Mouse (Mus musculus): ENCODE results near the gene Arhgap15. TPM values are rescaled to one million over a fixed set of nuclear protein-coding genes. Genes with fewer than 3 reads are reported as not detected.

Arhgap15 gene
- polyA plus RNA-seq, 1 experiment from 2014 or later: 0.38 TPM

- Histone ChIP-seq H3K36me3 (no peaks in the 10 kb centered on the region), H3K4me3 (no peak overlapping the region), H3K27ac (ENCODE audit: poor library complexity, severe bottlenecking) (no peak overlapping the region), H3K4me1 (replicated peaks) (no peaks in the 10 kb centered on the region), H3K4me2 (no peak overlapping the region), H3K27me3 (replicated peaks) (no peaks in the 10 kb centered on the region), H3K9ac (no peak overlapping the region), H3K9me3 (replicated peaks) (no peaks in the 10 kb centered on the region)
- no peak for ATAC-seq (ENCODE audit: insufficient number of reproducible peaks, low FRiP score)
- WGBS: 63% methylated on average over 3 of the region's 3 CpGs
These were observed 291.0 kb downstream of the Arhgap15 start for GRCm38 (mm10) chr2:44039522-44040203.

GRCm38 (mm10) chr2:44044088-44044487 lies 295.5 kb downstream of the Arhgap15 start:
- ATAC-seq (ENCODE audit: insufficient number of reproducible peaks, low FRiP score): no peak
- Histone ChIP-seq H3K36me3 (no peaks in the 10 kb centered on the region), H3K27ac (ENCODE audit: poor library complexity, severe bottlenecking) (no peak overlapping the region), H3K4me2 (no peak overlapping the region), H3K9me3 (replicated peaks) (no peaks in the 10 kb centered on the region), H3K4me3 (no peak overlapping the region), H3K9ac (no peak overlapping the region), H3K27me3 (replicated peaks) (no peaks in the 10 kb centered on the region), H3K4me1 (replicated peaks) (no peaks in the 10 kb centered on the region)
- WGBS: 64% methylated on average over 2 of the region's 2 CpGs

- H3K9ac ChIP-seq: no peak overlapping the region
- no peaks in the 10 kb centered on the region for H3K36me3 ChIP-seq
- no peaks in the 10 kb centered on the region for H3K9me3 ChIP-seq (replicated peaks)
- H3K27me3 ChIP-seq (replicated peaks): no peaks in the 10 kb centered on the region
- H3K4me2 ChIP-seq: no peak overlapping the region
- H3K27ac ChIP-seq (ENCODE audit: poor library complexity, severe bottlenecking): no peak overlapping the region
- H3K4me3 ChIP-seq: no peak overlapping the region
- H3K4me1 ChIP-seq (replicated peaks): no peaks in the 10 kb centered on the region
- 73% methylated on average over 1 of the region's 1 CpGs for WGBS
- no peak for ATAC-seq (ENCODE audit: insufficient number of reproducible peaks, low FRiP score)
These were observed 296.0 kb downstream of the Arhgap15 start for GRCm38 (mm10) chr2:44044634-44045033.

DNA sequence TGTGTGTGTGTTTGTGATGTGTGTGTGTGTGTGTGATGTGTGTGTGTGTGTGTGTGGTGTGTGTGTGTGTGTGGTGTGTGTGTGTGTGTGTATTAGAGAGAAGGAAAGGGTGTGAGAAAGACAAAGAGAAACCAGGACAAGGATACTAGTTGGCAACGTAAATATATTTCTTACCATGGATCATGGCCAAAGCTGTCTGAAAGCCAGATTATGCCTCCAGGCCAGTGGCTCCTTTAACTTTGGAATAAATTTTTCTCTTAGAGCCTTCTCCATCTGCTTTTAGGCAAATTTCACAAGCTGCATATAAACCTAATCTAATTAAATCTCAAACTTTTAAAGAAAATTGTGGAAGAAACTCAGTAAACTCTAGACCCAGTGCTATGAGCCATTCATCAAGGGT lies 296.6 kb downstream of the Arhgap15 start:
- Histone ChIP-seq H3K4me2 (no peak overlapping the region), H3K9me3 (replicated peaks) (no peaks in the 10 kb centered on the region), H3K27me3 (replicated peaks) (no peaks in the 10 kb centered on the region), H3K4me3 (no peak overlapping the region), H3K9ac (no peak overlapping the region), H3K27ac (ENCODE audit: poor library complexity, severe bottlenecking) (no peak overlapping the region), H3K4me1 (replicated peaks) (no peaks in the 10 kb centered on the region), H3K36me3 (no peaks in the 10 kb centered on the region)
- 71% methylated on average over 1 of the region's 1 CpGs for WGBS
- ATAC-seq (ENCODE audit: insufficient number of reproducible peaks, low FRiP score): no peak

GRCm38 (mm10) chr2:44060306-44060705 lies 311.7 kb downstream of the Arhgap15 start:
- H3K9me3 ChIP-seq (replicated peaks): no peaks in the 10 kb centered on the region
- WGBS: 79% methylated on average over 9 of the region's 9 CpGs
- no peaks in the 10 kb centered on the region for H3K36me3 ChIP-seq
- no peaks in the 10 kb centered on the region for H3K4me1 ChIP-seq (replicated peaks)
- no peak for ATAC-seq (ENCODE audit: insufficient number of reproducible peaks, low FRiP score)
- H3K9ac ChIP-seq: no peak overlapping the region
- H3K27ac ChIP-seq (ENCODE audit: poor library complexity, severe bottlenecking): no peak overlapping the region
- no peak overlapping the region for H3K4me3 ChIP-seq
- no peaks in the 10 kb centered on the region for H3K27me3 ChIP-seq (replicated peaks)
- H3K4me2 ChIP-seq: no peak overlapping the region

DNA sequence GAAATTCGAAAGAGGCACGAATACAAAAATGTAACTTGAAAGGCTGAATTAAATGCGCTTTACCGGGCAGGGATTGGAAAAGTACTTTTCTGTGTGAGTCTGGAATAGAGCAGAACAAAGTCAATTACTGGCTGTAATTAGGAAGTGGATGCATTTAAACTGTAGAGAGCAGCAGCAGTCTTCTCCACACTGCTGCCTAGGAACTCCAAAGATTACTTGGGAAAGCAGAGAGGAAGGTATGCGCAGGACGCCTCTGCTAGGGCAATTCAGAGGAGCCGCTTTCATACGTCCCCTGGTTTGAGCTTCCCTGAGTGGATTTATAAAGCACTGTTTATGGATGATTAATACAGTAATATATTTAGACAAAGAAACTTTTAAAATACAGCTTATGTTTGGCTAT lies 312.1 kb downstream of the Arhgap15 start:
- 72% methylated on average over 8 of the region's 8 CpGs for WGBS
- no peak for ATAC-seq (ENCODE audit: insufficient number of reproducible peaks, low FRiP score)
- Histone ChIP-seq H3K27ac (ENCODE audit: poor library complexity, severe bottlenecking) (no peak overlapping the region), H3K27me3 (replicated peaks) (no peaks in the 10 kb centered on the region), H3K4me2 (no peak overlapping the region), H3K4me3 (no peak overlapping the region), H3K9ac (no peak overlapping the region), H3K4me1 (replicated peaks) (no peaks in the 10 kb centered on the region), H3K36me3 (no peaks in the 10 kb centered on the region), H3K9me3 (replicated peaks) (no peaks in the 10 kb centered on the region)

- 72% methylated on average over 5 of the region's 5 CpGs for WGBS
- Histone ChIP-seq H3K27me3 (replicated peaks) (no peaks in the 10 kb centered on the region), H3K4me2 (no peak overlapping the region), H3K27ac (ENCODE audit: poor library complexity, severe bottlenecking) (no peak overlapping the region), H3K9ac (no peak overlapping the region), H3K36me3 (no peaks in the 10 kb centered on the region), H3K4me3 (no peak overlapping the region), H3K9me3 (replicated peaks) (no peaks in the 10 kb centered on the region), H3K4me1 (replicated peaks) (no peaks in the 10 kb centered on the region)
- ATAC-seq (ENCODE audit: insufficient number of reproducible peaks, low FRiP score): no peak
These were observed 316.4 kb downstream of the Arhgap15 start for GRCm38 (mm10) chr2:44065067-44065466.

- ATAC-seq (ENCODE audit: insufficient number of reproducible peaks, low FRiP score): no peak
- Histone ChIP-seq H3K27ac (ENCODE audit: poor library complexity, severe bottlenecking) (no peak overlapping the region), H3K36me3 (no peaks in the 10 kb centered on the region), H3K9me3 (replicated peaks) (no peaks in the 10 kb centered on the region), H3K4me3 (no peak overlapping the region), H3K4me1 (replicated peaks) (no peaks in the 10 kb centered on the region), H3K4me2 (no peak overlapping the region), H3K27me3 (replicated peaks) (no peaks in the 10 kb centered on the region), H3K9ac (no peak overlapping the region)
- WGBS: 75% methylated on average over 7 of the region's 7 CpGs
These were observed 319.7 kb downstream of the Arhgap15 start for GRCm38 (mm10) chr2:44068151-44068840.

- H3K4me2 ChIP-seq: no peak overlapping the region
- ATAC-seq (ENCODE audit: insufficient number of reproducible peaks, low FRiP score): no peak
- no peaks in the 10 kb centered on the region for H3K27me3 ChIP-seq (replicated peaks)
- H3K4me1 ChIP-seq (replicated peaks): no peaks in the 10 kb centered on the region
- no peak overlapping the region for H3K27ac ChIP-seq (ENCODE audit: poor library complexity, severe bottlenecking)
- 78% methylated on average over 2 of the region's 2 CpGs for WGBS
- no peak overlapping the region for H3K9ac ChIP-seq
- H3K4me3 ChIP-seq: no peak overlapping the region
- no peaks in the 10 kb centered on the region for H3K9me3 ChIP-seq (replicated peaks)
- H3K36me3 ChIP-seq: no peaks in the 10 kb centered on the region
These were observed 320.3 kb downstream of the Arhgap15 start for GRCm38 (mm10) chr2:44068906-44069305.

DNA sequence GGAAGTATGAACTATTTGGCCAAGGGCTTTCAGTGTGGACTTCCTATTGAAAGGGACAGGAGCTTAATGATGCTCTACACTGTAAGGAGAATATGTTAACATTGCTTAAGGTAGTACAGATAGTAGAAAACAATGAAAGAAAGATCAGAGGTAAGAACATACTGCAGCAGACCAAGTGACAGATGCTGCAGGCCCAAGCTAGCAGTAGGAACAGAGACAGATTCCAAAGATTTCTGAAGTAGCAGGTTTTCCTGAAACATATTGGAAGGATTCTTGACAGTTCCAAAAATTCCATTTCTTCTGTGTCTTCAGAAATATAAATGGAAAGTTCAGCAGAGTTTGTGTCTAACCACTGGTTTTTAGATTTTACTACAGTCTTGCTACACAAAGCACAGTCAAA lies 327.9 kb downstream of the Arhgap15 start:
- H3K36me3 ChIP-seq: no peaks in the 10 kb centered on the region
- H3K4me2 ChIP-seq: no peak overlapping the region
- H3K9ac ChIP-seq: no peak overlapping the region
- no peak overlapping the region for H3K27ac ChIP-seq (ENCODE audit: poor library complexity, severe bottlenecking)
- H3K4me1 ChIP-seq (replicated peaks): no peaks in the 10 kb centered on the region
- no peak for ATAC-seq (ENCODE audit: insufficient number of reproducible peaks, low FRiP score)
- no peaks in the 10 kb centered on the region for H3K9me3 ChIP-seq (replicated peaks)
- no peak overlapping the region for H3K4me3 ChIP-seq
- no peaks in the 10 kb centered on the region for H3K27me3 ChIP-seq (replicated peaks)

DNA sequence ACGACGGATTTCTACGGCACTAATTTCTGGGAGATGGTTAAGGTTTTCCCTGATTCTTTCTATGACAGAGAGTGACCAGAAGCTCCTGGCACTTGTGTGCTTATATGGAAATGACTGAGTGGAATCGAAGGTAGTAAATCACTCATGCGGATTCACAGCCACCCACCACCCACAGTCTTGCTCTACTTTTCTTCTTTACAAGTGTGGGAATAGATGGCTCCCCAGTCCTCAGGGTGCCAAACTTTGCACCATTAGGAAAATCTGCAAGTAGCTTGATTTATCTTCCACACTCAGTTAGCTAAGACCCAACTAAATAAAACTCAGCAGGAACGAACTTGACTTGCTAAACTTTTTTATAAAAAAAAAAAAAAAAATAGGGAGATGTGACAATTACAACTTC lies 331.9 kb downstream of the Arhgap15 start:
- H3K9me3 ChIP-seq (replicated peaks): no peaks in the 10 kb centered on the region
- H3K27ac ChIP-seq (ENCODE audit: poor library complexity, severe bottlenecking): no peak overlapping the region
- H3K9ac ChIP-seq: no peak overlapping the region
- ATAC-seq (ENCODE audit: insufficient number of reproducible peaks, low FRiP score): no peak
- no peaks in the 10 kb centered on the region for H3K27me3 ChIP-seq (replicated peaks)
- H3K4me1 ChIP-seq (replicated peaks): no peaks in the 10 kb centered on the region
- no peak overlapping the region for H3K4me2 ChIP-seq
- H3K4me3 ChIP-seq: no peak overlapping the region
- H3K36me3 ChIP-seq: no peaks in the 10 kb centered on the region
- 84% methylated on average over 6 of the region's 6 CpGs for WGBS

DNA sequence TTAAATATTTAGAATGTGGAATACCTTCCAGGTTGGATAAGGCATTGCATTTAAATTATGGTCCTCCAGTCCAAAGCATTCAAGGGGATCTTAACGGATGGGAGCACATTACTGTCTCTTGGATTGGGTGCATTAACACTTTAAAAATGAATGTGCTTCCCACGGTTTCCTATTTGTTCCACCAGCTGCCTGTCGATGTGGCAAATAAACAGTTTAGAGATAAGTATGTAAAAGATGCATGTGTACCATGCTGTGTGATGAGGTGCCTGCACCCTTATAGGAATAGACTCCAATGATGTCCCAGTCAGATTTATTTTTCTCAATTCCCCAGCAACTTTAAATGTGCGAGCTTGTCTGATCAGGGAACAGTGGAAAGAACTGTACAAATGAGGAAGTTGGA lies 332.6 kb downstream of the Arhgap15 start:
- Histone ChIP-seq H3K4me3 (no peak overlapping the region), H3K27ac (ENCODE audit: poor library complexity, severe bottlenecking) (no peak overlapping the region), H3K4me2 (no peak overlapping the region), H3K36me3 (no peaks in the 10 kb centered on the region), H3K4me1 (replicated peaks) (no peaks in the 10 kb centered on the region), H3K9ac (no peak overlapping the region), H3K9me3 (replicated peaks) (no peaks in the 10 kb centered on the region), H3K27me3 (replicated peaks) (no peaks in the 10 kb centered on the region)
- ATAC-seq (ENCODE audit: insufficient number of reproducible peaks, low FRiP score): no peak
- WGBS: 77% methylated on average over 4 of the region's 4 CpGs
